Mouse (Mus musculus) MEL (cell line): ENCODE data around the gene Inhbe. TPM values are rescaled to one million over a fixed set of nuclear protein-coding genes. Genes with fewer than 3 reads are reported as not detected.
"Not testable (repeated sequence)": the region's sequence is repeated elsewhere in the genome, so short reads cannot be mapped to it uniquely, and the experiment has no call there.

Experiments
- DNase-seq: peaks from one replicate; pipeline ENCODE4 v3.0.0; 2011; ENCODE audit warnings: low read depth, low spot score
- H3K27ac ChIP-seq: 2 replicates; pipeline ENCODE4 v1.5.1; 2012; ENCODE audit warnings: low read depth, mild to moderate bottlenecking, control low read depth, low read length, moderate library complexity; ENCODE audit not compliant: control insufficient read depth
- H3K27me3 ChIP-seq, 2 experiments: fragments of 150-350 bp in 1 of 2; sonication (generic) in 1 of 2; 2 replicates each; pipeline ENCODE4 v1.6.1; 2012; ENCODE audit warnings: low read length in 2 of 2, mild to moderate bottlenecking in 2 of 2, improper control_type of control experiment in 1 of 2, moderate library complexity in 1 of 2; ENCODE audit not compliant: insufficient read depth in 2 of 2, control insufficient read depth in 1 of 2
- H3K36me3 ChIP-seq, 2 experiments: 2 replicates each; pipeline ENCODE4 v1.6.1; 2012 to 2014; ENCODE audit warnings: low read length in 2 of 2, improper control_type of control experiment in 1 of 2, inconsistent platforms in 1 of 2, mild to moderate bottlenecking in 1 of 2; ENCODE audit not compliant: insufficient read depth in 2 of 2, control insufficient read depth in 1 of 2
- H3K4me1 ChIP-seq, 2 experiments: fragments of 150-350 bp in 1 of 2; sonication (generic) in 1 of 2; 2 replicates each; pipeline ENCODE4 v1.6.1; 2012; ENCODE audit warnings: low read length in 2 of 2, improper control_type of control experiment in 1 of 2, mild to moderate bottlenecking in 1 of 2; ENCODE audit not compliant: insufficient read depth in 2 of 2, control insufficient read depth in 1 of 2
- H3K4me3 ChIP-seq, 2 experiments: fragments of 150-350 bp in 1 of 2; sonication (generic) in 1 of 2; 2 replicates each; pipeline ENCODE4 v1.5.1; 2012; ENCODE audit warnings: low read depth in 2 of 2, low read length in 2 of 2, mild to moderate bottlenecking in 2 of 2, moderate library complexity in 2 of 2, control low read depth in 1 of 2, improper control_type of control experiment in 1 of 2; ENCODE audit not compliant: control insufficient read depth in 1 of 2, insufficient read depth in 1 of 2
- H3K79me2 ChIP-seq: 2 replicates; pipeline ENCODE4 v1.6.1; 2012; ENCODE audit warnings: mild to moderate bottlenecking, low read length, moderate library complexity; ENCODE audit not compliant: control insufficient read depth, poor library complexity, insufficient read depth
- H3K9ac ChIP-seq: 2 replicates; pipeline ENCODE4 v1.6.1; 2012; ENCODE audit warnings: low read depth, mild to moderate bottlenecking, control low read depth, low read length, moderate library complexity; ENCODE audit not compliant: control insufficient read depth, poor library complexity, severe bottlenecking
- H3K9me3 ChIP-seq: fragments of 150-350 bp; sonication (generic); replicated peaks from 2 replicates; pipeline ENCODE4 v1.6.1; 2012; ENCODE audit warnings: mild to moderate bottlenecking, low read length, improper control_type of control experiment, moderate library complexity; ENCODE audit not compliant: insufficient read depth
- BHLHE40 ChIP-seq: IDR thresholded peaks from 2 replicates; pipeline ENCODE4 v1.6.1; 2012; ENCODE audit warnings: low read depth, mild to moderate bottlenecking, inconsistent platforms, low read length, improper control_type of control experiment, borderline replicate concordance
- CHD1 ChIP-seq: IDR thresholded peaks from 2 replicates; pipeline ENCODE4 v1.6.1; 2012; ENCODE audit warnings: low read depth, mild to moderate bottlenecking, inconsistent platforms, low read length, improper control_type of control experiment
- E2F4 ChIP-seq: IDR thresholded peaks from 2 replicates; pipeline ENCODE4 v1.6.1; 2011; ENCODE audit warnings: low read depth, low read length, improper control_type of control experiment, borderline replicate concordance
- ELF1 ChIP-seq: IDR thresholded peaks from 2 replicates; pipeline ENCODE4 v1.6.1; 2014; ENCODE audit warnings: low read depth, mild to moderate bottlenecking, inconsistent platforms, low read length, improper control_type of control experiment, moderate library complexity
- EP300 ChIP-seq, 2 experiments: IDR thresholded peaks; 2 replicates each; pipeline ENCODE4 v1.6.1; 2011; ENCODE audit warnings: improper control_type of control experiment in 2 of 2, low read length in 2 of 2, low read depth in 1 of 2, mild to moderate bottlenecking in 1 of 2
- GABPA ChIP-seq: IDR thresholded peaks from 2 replicates; pipeline ENCODE4 v1.6.1; 2012; ENCODE audit warnings: low read depth, mild to moderate bottlenecking, inconsistent platforms, low read length, improper control_type of control experiment, moderate library complexity
- GATA1 ChIP-seq: IDR thresholded peaks from 2 replicates; pipeline ENCODE4 v1.6.1; 2011; ENCODE audit warnings: low read depth, low read length, improper control_type of control experiment
- HCFC1 ChIP-seq: IDR thresholded peaks from 2 replicates; pipeline ENCODE4 v1.6.1; 2012; ENCODE audit warnings: low read depth, mild to moderate bottlenecking, inconsistent platforms, low read length, improper control_type of control experiment, moderate library complexity
- JUND ChIP-seq: IDR thresholded peaks from 2 replicates; pipeline ENCODE4 v1.6.1; 2011; ENCODE audit warnings: low read depth, mild to moderate bottlenecking, improper control_type of control experiment, low read length
- KAT2A ChIP-seq: conservative IDR thresholded peaks from 2 replicates; pipeline ENCODE4 v1.6.1; 2012; ENCODE audit warnings: low read depth, low read length, improper control_type of control experiment, inconsistent platforms
- MAX ChIP-seq: IDR thresholded peaks from 2 replicates; pipeline ENCODE4 v1.6.1; 2011; ENCODE audit warnings: low read length, improper control_type of control experiment
- MAZ ChIP-seq: IDR thresholded peaks from 2 replicates; pipeline ENCODE4 v1.6.1; 2012; ENCODE audit warnings: low read depth, mild to moderate bottlenecking, inconsistent platforms, low read length, improper control_type of control experiment
- MEF2A ChIP-seq: IDR thresholded peaks from 2 replicates; pipeline ENCODE4 v1.6.1; 2014; ENCODE audit warnings: low read depth, mild to moderate bottlenecking, inconsistent platforms, low read length, improper control_type of control experiment; ENCODE audit not compliant: poor library complexity, insufficient replicate concordance, severe bottlenecking; ENCODE audit errors: extremely low read depth
- MXI1 ChIP-seq: IDR thresholded peaks from 2 replicates; pipeline ENCODE4 v1.6.1; 2011; ENCODE audit warnings: mild to moderate bottlenecking, low read depth, low read length, improper control_type of control experiment
- MYB ChIP-seq: IDR thresholded peaks from 2 replicates; pipeline ENCODE4 v1.6.1; 2011; ENCODE audit warnings: mild to moderate bottlenecking, low read depth, low read length, improper control_type of control experiment
- MYC ChIP-seq: IDR thresholded peaks from 2 replicates; pipeline ENCODE4 v1.6.1; 2011; ENCODE audit warnings: low read depth, mild to moderate bottlenecking, low read length, improper control_type of control experiment, moderate library complexity
- NRF1 ChIP-seq: IDR thresholded peaks from 2 replicates; pipeline ENCODE4 v1.6.1; 2014; ENCODE audit warnings: low read depth, mild to moderate bottlenecking, inconsistent platforms, low read length, improper control_type of control experiment, moderate library complexity; ENCODE audit not compliant: poor library complexity, insufficient read depth, severe bottlenecking
- POLR2AphosphoS2 ChIP-seq: IDR thresholded peaks from 2 replicates; pipeline ENCODE4 v1.6.1; 2011; ENCODE audit warnings: low read length, improper control_type of control experiment
- RCOR1 ChIP-seq: IDR thresholded peaks from 2 replicates; pipeline ENCODE4 v1.6.1; 2012; ENCODE audit warnings: low read depth, mild to moderate bottlenecking, inconsistent platforms, low read length, improper control_type of control experiment
- TAL1 ChIP-seq: IDR thresholded peaks from 2 replicates; pipeline ENCODE4 v1.6.1; 2012; ENCODE audit warnings: mild to moderate bottlenecking, inconsistent platforms, low read length, moderate library complexity, mixed read lengths
- TBP ChIP-seq: IDR thresholded peaks from 2 replicates; pipeline ENCODE4 v1.8.0; 2011; ENCODE audit warnings: low read depth, low read length, improper control_type of control experiment
- USF1 ChIP-seq: IDR thresholded peaks from 2 replicates; pipeline ENCODE4 v1.6.1; 2014; ENCODE audit warnings: low read depth, mild to moderate bottlenecking, inconsistent platforms, low read length, improper control_type of control experiment, moderate library complexity
- USF2 ChIP-seq, 2 experiments: IDR thresholded peaks; 2 replicates each; pipeline ENCODE4 v1.6.1; 2011 to 2012; ENCODE audit warnings: improper control_type of control experiment in 2 of 2, low read length in 2 of 2, borderline replicate concordance in 1 of 2, inconsistent platforms in 1 of 2, low read depth in 1 of 2, mild to moderate bottlenecking in 1 of 2; ENCODE audit not compliant: insufficient read depth in 1 of 2
- ZNF384 ChIP-seq: IDR thresholded peaks from 2 replicates; pipeline ENCODE4 v1.6.1; 2012; ENCODE audit warnings: low read depth, mild to moderate bottlenecking, inconsistent platforms, low read length, improper control_type of control experiment
- polyA plus RNA-seq, 2 experiments: library from polyadenylated mRNA; stranded (reverse) in 1 of 2; unstranded in 1 of 2; fragments of >175 nt in 1 of 2; fragments of >200 nt in 1 of 2; gene quantifications; 2 replicates each; pipeline versions ENCODE4 v1.2.1 to v1.2.4; 2012; ENCODE audit warnings: low replicate concordance in 2 of 2, low read depth in 1 of 2; ENCODE audit not compliant: insufficient read length in 2 of 2, insufficient read depth in 1 of 2, missing spikeins in 1 of 2
- total RNA-seq: library from RNA; depleted of rRNA; stranded (reverse); fragments of 300-350 nt; gene quantifications from 2 replicates; pipeline ENCODE4 v1.2.3, GENCODE M21; 2012

The Inhbe gene
- total and polyA plus RNA-seq, 3 experiments, result 0.03 TPM; not detected in 2

DNA sequence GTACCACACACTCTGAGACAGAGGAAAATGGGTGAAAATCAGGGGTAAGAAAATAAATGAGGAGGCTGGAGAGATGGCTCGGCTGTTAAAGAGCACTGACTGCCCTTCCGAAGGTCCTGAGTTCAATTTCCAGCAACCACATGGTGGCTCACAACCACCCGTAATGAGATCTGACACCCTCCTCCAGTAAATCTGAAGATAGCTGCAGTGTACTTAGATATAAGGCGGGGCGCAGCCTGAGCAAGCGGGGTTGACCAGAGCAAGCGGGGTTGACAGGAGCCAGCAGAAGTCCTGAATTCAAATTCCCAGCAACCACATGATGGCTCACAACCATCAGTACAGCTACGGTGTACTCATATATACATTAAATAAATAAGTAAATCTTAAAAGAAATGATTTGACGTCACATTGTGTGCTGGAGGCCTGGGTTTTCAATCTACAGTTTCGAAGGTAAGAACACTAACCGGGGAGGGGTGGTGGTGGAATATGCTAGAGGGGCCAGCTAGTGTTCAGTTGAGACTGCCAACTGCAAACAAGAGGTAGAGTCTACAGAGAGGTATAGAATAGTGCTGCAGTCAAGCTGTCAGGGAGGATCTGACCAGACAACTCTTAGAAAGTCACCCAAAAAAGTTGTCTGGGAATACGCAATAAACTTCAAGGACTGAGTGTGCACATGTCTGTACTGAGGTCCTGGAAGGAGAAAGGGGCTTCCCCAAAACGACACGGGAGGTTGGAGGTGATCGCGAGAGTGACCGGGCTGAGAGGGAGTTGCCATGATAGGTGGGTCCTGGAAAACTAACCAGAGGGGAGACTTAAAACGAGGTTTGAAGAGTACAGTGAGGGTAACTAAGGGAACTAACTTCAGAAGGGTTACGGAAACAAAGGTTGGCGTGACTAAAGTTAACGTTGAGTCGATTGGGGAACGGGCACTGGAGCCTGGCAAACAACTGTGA is 43.4 kb downstream of the Inhbe start:
- peak overlapping the region; percentile 76 to 80 for H3K4me3 ChIP-seq
- no peaks in the 10 kb centered on the region for H3K9me3 ChIP-seq
- H3K9ac ChIP-seq, result peak overlapping the region; percentile 95
- TF ChIP-seq ELF1, result no peak
- 0 out of 2 replicates have a peak, but pooled peaks have one; percentile 89 for TF ChIP-seq CHD1
- TF ChIP-seq JUND, result no peak
- no peak for TF ChIP-seq RCOR1
- TF ChIP-seq BHLHE40, result no peak
- no peak for TF ChIP-seq KAT2A
- no peak for TF ChIP-seq NRF1
- peak; percentile 57; the same call in 1 of the 2 replicates for TF ChIP-seq MAX
- no peak for TF ChIP-seq E2F4
- TF ChIP-seq TAL1, result peak; percentile 46
- no peak for TF ChIP-seq MAZ
- TF ChIP-seq MYC, result 0 out of 2 replicates have a peak, but pooled peaks have one; percentile 14
- peak; percentile 72 for TF ChIP-seq MXI1
- no peak; the same call in 1 of the 2 replicates for TF ChIP-seq HCFC1
- TF ChIP-seq EP300 (IDR thresholded peaks at IDR 0.05; ENCODE audit: low read depth in 1 of 2, low read length in 2 of 2), result no peak
- no peak for TF ChIP-seq GABPA
- TF ChIP-seq USF1, result no peak
- no peak for TF ChIP-seq TBP
- no peak for TF ChIP-seq ZNF384
- no peak for TF ChIP-seq MYB
- TF ChIP-seq GATA1, result no peak
- no peak for TF ChIP-seq POLR2AphosphoS2
- TF ChIP-seq USF2 (IDR thresholded peaks at IDR 0.05; ENCODE audit: borderline replicate concordance in 1 of 2, insufficient read depth in 1 of 2, low read depth in 1 of 2, low read length in 2 of 2), result no peak
- no peak for TF ChIP-seq MEF2A
- peak overlapping the region; percentile 75 for H3K27ac ChIP-seq
- no peaks in the 10 kb centered on the region for H3K27me3 ChIP-seq
- peaks cover 29% of the 10 kb centered on the region for H3K79me2 ChIP-seq
- peaks cover 13 to 18% of the 10 kb centered on the region in 2 experiments for H3K36me3 ChIP-seq
- peaks cover 3 to 16% of the 10 kb centered on the region in 2 experiments; a peak in 3 of 4 replicates for H3K4me1 ChIP-seq
- DNase-seq, result peak; percentile 71

- Histone ChIP-seq H3K36me3 (peaks cover 18% of the 10 kb centered on the region in 2 experiments), H3K79me2 (peaks cover 29% of the 10 kb centered on the region), H3K4me1 (peaks cover 3 to 16% of the 10 kb centered on the region in 2 experiments; a peak in 3 of 4 replicates)
- not testable (repeated sequence) for H3K27me3 ChIP-seq, H3K4me3 ChIP-seq, DNase-seq, H3K9ac ChIP-seq, H3K27ac ChIP-seq, H3K9me3 ChIP-seq
Observed at GRCm38 (mm10) chr10:127309167-127309566, 45.0 kb downstream of the Inhbe start.
